Mouse (Mus musculus) adrenal gland (tissue): Measurements from ENCODE around the gene Lct.
"Not testable (repeated sequence)": the region's sequence is repeated elsewhere in the genome, so short reads cannot be mapped to it uniquely, and the experiment has no call there.

Experiments
- intact Hi-C: fragments of 180-260 bp; cut with DNase I; formaldehyde crosslinking; loops from one replicate; pipeline ENCODE4 v1.15.1; 2025

Gene Lct

GRCm38 (mm10) chr1:128295717-128296528, 32.2 kb downstream of the Lct start:
- intact Hi-C loops = loop anchor here (2.0 kb wide), 1 partner anchor 69 kb away; no protein-coding TSS in a partner anchor

GRCm38 (mm10) chr1:128295296-128295695, 32.8 kb downstream of the Lct start:
- intact Hi-C loops = loop anchor here (2.0 kb wide), 1 partner anchor 68 kb away; no protein-coding TSS in a partner anchor

- intact Hi-C loops = no loop called here
Observed at GRCm38 (mm10) chr1:128293524-128293923, 34.6 kb downstream of the Lct start.

GRCm38 (mm10) chr1:128290295-128290694, 37.8 kb downstream of the Lct start:
- intact Hi-C loops = no loop called here

GRCm38 (mm10) chr1:128285136-128285535, 43.0 kb downstream of the Lct start:
- intact Hi-C loops = loop anchor here (10.0 kb wide), 1 partner anchor 550 kb away; no protein-coding TSS in a partner anchor

DNA sequence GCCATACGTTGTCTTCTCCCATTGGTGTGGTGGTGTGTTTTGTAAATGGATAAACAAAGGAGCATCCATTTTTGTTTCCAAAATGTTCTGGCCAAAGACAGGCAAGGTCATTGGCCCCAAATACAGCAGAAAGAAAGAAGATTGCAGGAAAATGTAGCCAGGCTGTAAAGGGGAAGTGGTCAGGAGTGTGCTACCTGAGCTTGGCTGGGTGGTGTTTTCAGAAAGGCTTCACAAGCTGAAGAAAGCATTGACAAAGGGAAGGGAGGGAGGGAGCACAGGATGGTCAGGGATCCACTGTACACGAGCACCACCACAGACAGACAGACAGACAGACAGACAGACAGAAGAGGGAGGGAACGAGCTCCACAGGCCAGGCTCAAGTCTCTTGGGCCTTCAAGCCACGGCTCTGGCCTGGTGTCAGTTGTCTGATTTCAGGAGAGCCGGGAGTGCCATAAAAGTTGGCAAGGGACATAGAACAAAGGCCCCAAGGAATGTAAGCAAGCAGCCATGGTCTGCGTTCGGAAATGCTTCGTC, 43.9 kb downstream of the Lct start:
- intact Hi-C loops = loop anchor here (10.0 kb wide), 1 partner anchor 551 kb away; no protein-coding TSS in a partner anchor

DNA sequence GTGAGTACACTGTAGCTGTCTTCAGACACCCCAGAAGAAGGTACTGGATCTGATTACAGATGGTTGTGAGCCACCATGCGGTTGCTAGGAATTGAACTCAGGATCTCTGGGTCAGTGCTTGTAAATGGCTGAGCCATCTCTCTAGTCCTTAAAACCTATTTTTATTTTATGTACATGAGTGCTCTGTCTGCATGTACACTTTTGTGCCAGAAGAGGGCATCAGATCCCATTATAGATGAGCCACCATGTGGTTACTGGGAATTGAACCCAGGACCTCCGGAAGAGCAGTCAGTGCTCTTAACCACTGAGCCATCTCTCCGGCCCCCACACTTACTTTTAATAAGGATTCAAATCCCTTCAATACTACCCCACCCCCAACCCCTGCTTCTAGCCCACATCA, 45.2 kb downstream of the Lct start:
- intact Hi-C loops = loop anchor here (10.0 kb wide), 1 partner anchor 552 kb away; no protein-coding TSS in a partner anchor

- intact Hi-C loops = loop anchor here (10.0 kb wide), 1 partner anchor 553 kb away; no protein-coding TSS in a partner anchor
Observed at GRCm38 (mm10) chr1:128281753-128282152, 46.4 kb downstream of the Lct start.

- intact Hi-C loops = no loop called here
Observed at GRCm38 (mm10) chr1:128278563-128278962, 49.6 kb downstream of the Lct start.

DNA sequence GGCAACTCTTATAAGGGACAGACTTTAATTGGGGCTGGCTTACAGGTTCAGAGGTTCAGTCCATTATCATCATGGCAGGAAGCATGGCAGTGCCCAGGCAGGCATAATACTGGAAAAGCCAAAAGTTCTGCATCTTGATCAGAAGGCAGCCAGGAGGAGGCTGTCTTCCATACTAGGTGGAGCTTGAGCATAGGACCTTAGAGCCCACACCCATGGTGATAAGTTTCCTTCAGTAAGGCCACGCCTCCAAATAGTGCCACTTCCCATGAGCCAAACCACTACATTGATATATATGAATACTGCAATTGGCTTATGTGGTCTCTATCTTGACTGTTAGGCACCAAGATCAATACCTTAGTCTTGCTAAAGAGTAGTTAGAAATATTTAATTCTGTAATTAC, 52.2 kb downstream of the Lct start:
- intact Hi-C loops = no loop called here

GRCm38 (mm10) chr1:128270731-128271130, 57.4 kb downstream of the Lct start:
- intact Hi-C loops = no loop called here

DNA sequence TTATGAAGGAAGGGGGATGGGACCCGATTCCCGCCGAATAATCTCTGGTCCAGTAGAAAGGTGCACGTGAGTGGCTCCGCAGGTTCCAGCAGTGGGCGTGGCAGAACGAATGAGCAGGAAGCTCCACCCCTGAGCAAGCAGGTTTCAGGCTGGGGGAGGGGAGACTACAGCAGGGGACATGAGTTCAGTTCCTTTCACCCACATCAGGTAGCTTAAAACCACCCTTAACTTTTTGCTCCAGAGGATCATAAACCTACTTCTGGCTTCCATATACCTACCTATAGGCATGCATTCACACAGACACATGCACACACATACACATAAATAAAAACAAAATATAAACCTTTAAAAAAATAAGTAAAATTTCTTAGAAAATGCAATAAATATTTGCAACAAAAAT, 61.1 kb downstream of the Lct start:
- intact Hi-C loops = not testable (repeated sequence)

DNA sequence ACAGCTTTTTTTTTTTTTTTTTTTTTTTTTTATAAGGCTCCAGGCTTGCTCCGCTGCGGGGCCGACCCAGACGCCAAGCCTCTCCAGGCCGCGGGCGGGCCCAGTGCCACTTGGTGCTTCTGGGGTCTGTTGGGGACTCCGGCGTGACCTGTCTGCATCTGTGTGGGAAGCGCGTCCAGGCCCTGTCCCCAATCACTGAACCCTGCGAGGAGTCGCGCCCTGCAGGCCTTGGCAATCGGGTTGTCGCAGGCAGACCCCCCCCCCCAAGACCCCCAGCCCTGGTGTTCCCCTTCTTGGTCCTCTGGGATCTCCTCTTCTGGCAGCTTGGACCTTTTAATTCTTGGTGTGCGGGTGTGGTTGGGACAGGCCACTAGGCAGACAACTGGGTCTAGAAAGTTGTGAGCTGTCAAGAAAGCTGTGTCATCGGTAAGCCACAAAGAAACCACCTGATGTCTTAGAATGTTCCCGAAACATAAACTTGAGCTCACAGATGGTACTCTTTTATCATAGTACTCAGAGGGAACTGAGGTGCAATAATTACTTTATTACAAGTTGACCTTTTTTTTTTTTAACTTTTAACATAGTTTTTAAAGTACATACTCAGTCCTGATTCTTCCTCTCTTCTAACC, 83.3 kb downstream of the Lct start:
- intact Hi-C loops = no loop called here

GRCm38 (mm10) chr1:128243996-128244726, 84.0 kb downstream of the Lct start:
- intact Hi-C loops = no loop called here

DNA sequence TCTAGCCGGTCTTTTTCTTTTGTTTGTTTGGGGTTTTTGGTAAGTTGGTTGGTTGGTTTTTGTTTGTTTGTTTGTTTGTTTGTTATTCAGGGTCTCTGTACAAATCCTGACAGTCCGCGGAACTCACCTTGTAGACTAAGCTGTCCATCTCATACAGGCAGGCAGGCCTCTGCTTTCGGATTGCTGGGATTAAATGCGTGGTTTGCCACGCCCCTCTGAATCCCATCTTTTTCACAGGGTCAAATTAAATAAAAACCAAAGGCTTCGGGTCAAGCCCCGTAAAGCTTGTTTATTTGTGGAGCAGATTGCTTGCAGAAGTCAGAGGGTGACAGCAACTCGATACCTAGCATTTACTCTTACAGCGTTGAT, 84.5 kb downstream of the Lct start, which contains the start of gene Ubxn4:
TSS of gene Ubxn4 (plus strand) at position 338 of the 369 bp plus-strand sequence.
- intact Hi-C loops = no loop called here

- intact Hi-C loops = no loop called here
Observed at GRCm38 (mm10) chr1:128235181-128235580, 92.9 kb downstream of the Lct start.
